Mouse (Mus musculus) embryonic facial prominence, embryonic 12.5 days (tissue): Measurements from ENCODE around the gene Tma7. TPM values are rescaled to one million over a fixed set of nuclear protein-coding genes. Genes with fewer than 3 reads are reported as not detected.

Source experiments
- ATAC-seq: fragments of 200-750 bp; cut with Nextera tagmentation; 2 replicates; pipeline ENCODE4 v1.8.0; 2017; ENCODE audit not compliant: insufficient number of reproducible peaks, insufficient read depth, low FRiP score, low TSS enrichment
- H3K27ac ChIP-seq: fragments of 300-500 bp; sonication (generic); 2 replicates; pipeline ENCODE4 v1.5.1; 2016; ENCODE audit warnings: mild to moderate bottlenecking
- H3K27me3 ChIP-seq: fragments of 300-500 bp; sonication (generic); 2 replicates; pipeline ENCODE4 v1.6.1; 2016; ENCODE audit warnings: mild to moderate bottlenecking, moderate library complexity
- H3K36me3 ChIP-seq: fragments of 300-500 bp; sonication (generic); 2 replicates; pipeline ENCODE4 v1.6.1; 2016; ENCODE audit warnings: mild to moderate bottlenecking
- H3K4me1 ChIP-seq: fragments of 300-500 bp; sonication (generic); 2 replicates; pipeline ENCODE4 v1.6.1; 2016
- H3K4me2 ChIP-seq: fragments of 300-500 bp; sonication (generic); replicated peaks from 2 replicates; pipeline ENCODE4 v1.6.1; 2016; ENCODE audit warnings: mild to moderate bottlenecking, moderate library complexity
- H3K4me3 ChIP-seq: fragments of 300-500 bp; sonication (generic); 2 replicates; pipeline ENCODE4 v1.5.1; 2016; ENCODE audit warnings: mild to moderate bottlenecking
- H3K9ac ChIP-seq: fragments of 300-500 bp; sonication (generic); 2 replicates; pipeline ENCODE4 v1.6.1; 2016; ENCODE audit warnings: mild to moderate bottlenecking, moderate library complexity
- H3K9me3 ChIP-seq: fragments of 300-500 bp; sonication (generic); 2 replicates; pipeline ENCODE4 v1.6.1; 2016; ENCODE audit warnings: mild to moderate bottlenecking, moderate library complexity
- WGBS: fragments of 180-500 bp; shearing (Covaris S2); methylation state at CpG from one replicate; pipeline ENCODE4 v1.1.7; 2016; 5-methylcytosine and 5-hydroxymethylcytosine counted together
- polyA plus RNA-seq: library from polyadenylated mRNA; unstranded; fragments of >200 nt; fragmentation: Nextera tagmentation; extraction: Ambion mirVana; gene quantifications from 2 replicates; pipeline ENCODE4 v1.2.1, GENCODE M21; 2016

Gene Tma7
- 757 TPM in 2 replicates for polyA plus RNA-seq

DNA sequence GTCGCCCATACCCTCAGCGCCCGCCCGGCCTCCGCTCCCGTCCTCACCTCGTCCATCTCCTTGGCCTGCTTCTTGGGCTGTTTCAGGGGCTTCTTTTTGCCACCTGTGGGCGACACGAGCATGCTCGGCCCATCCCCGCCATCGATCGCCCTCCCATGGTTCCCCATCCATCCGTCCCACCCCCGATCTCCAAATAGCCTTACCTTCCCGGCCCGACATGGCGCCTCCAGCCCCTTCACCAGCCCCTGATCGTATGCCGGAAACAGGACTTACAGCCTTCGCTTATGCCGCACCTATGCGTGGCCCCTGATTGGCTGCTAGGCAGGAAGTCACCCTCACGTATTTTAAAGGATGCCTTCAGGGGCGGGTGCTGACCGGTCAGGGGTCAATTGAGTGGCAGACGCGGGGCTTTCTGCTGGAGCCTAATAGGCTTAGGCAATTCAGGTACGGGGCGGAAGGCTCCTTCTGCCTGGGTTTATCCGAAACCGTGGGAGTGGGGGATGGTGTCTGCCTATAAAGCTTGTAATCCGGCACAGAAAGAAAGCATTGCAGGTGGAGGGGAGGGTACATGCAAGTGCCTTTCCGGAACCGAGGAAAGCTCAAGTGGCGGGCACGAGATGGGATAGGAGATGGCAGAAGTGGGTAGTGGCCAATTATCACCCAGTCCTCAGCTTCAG, at the start of gene Tma7, which contains the start of gene Ccdc51:
TSS of gene Tma7 (minus strand) at position 464 of the 677 bp plus-strand sequence.
TSS of gene Ccdc51 (plus strand) at position 370 of the 677 bp plus-strand sequence.
- H3K27ac ChIP-seq, result peak within 1 kb of the TSS; percentile 77
- H3K36me3 ChIP-seq, result peaks cover 26% of the 10 kb centered on the region
- peak within 1 kb of the TSS; percentile 70 for H3K4me2 ChIP-seq
- peaks cover 11% of the 10 kb centered on the region for H3K4me1 ChIP-seq
- H3K4me3 ChIP-seq, result peak within 1 kb of the TSS; percentile 80
- no peaks in the 10 kb centered on the region for H3K9me3 ChIP-seq
- H3K9ac ChIP-seq, result peak within 1 kb of the TSS; percentile 73
- ATAC-seq, result peak; percentile 93
- WGBS, result under 1% methylated on average over 37 of the region's 37 CpGs
- H3K27me3 ChIP-seq, result no peaks in the 10 kb centered on the region

DNA sequence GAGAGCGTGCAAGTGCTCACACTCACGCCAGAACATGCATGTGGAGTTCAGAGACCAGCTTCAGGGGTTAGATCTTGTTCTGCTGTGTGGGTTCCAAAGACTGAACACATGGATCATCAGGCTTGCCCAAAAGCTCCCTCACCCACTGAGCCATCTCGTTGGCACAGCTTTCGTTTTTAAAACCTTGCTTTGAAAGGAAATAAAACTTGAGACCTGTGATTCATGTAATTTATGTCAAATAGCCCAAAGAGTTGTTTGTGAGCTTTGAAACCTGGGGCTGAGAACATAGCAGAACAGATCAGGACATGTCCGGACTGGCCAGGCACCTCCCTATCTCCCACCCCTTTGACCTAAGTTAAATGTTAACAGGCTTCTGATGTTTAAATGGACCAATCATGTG, 47.7 kb upstream of the Tma7 start:
- Histone ChIP-seq H3K9me3 (no peaks in the 10 kb centered on the region), H3K4me2 (no peak overlapping the region), H3K9ac (no peak overlapping the region), H3K36me3 (no peaks in the 10 kb centered on the region), H3K4me3 (no peak overlapping the region), H3K27me3 (no peaks in the 10 kb centered on the region), H3K27ac (no peak overlapping the region), H3K4me1 (no peaks in the 10 kb centered on the region)
- WGBS, result 88% methylated on average over 5 of the region's 5 CpGs
- no peak for ATAC-seq

DNA sequence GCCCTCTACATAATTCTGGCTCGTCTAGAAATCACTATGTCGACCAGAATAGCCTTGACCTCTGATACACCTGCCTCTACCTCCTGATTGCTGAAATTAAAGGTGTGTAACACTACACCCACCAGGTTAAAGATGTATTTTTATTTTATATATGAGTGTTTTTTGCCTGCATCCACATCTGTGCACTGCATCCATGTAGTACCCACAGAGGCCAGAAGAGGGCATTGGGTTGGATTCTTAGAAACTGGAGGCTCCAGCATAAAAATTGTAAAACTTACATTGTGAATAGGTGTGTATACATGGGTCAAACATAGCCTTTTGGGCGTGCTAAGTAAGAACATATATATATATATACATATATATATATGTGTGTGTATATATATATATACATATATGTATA, 45.8 kb upstream of the Tma7 start:
- WGBS, result 54% methylated on average over 3 of the region's 3 CpGs
- ATAC-seq, result no peak
- H3K4me1 ChIP-seq, result no peaks in the 10 kb centered on the region

DNA sequence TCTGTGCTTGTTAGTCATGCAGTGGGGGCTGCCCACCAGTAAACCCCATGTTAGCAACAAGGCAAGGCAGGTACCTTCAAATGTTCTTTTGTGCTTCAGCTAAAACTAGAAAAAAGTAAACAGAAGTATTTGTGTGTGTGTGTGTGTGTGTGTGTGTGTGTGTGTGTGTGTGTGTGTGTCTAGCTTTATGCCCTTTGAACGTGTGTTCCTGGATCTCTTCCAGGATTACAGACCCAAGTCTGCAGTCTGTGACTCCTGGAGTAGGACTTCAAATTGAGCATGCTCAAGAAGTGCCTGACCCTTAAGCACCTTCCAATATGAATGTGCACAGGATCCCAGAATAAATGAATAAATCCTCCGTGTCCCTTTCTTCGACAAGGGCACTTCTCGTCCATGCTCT, 44.7 kb upstream of the Tma7 start:
- H3K4me3 ChIP-seq, result no peak overlapping the region
- no peaks in the 10 kb centered on the region for H3K4me1 ChIP-seq
- H3K36me3 ChIP-seq, result no peaks in the 10 kb centered on the region
- no peak overlapping the region for H3K9ac ChIP-seq
- no peaks in the 10 kb centered on the region for H3K9me3 ChIP-seq
- H3K4me2 ChIP-seq, result no peak overlapping the region
- H3K27me3 ChIP-seq, result no peaks in the 10 kb centered on the region
- no peak overlapping the region for H3K27ac ChIP-seq
- ATAC-seq, result no peak
- WGBS, result 82% methylated on average over 4 of the region's 4 CpGs

More for the DNA sequence above, 45.8 kb upstream of the Tma7 start:
- H3K27ac ChIP-seq, result no peak overlapping the region
- H3K36me3 ChIP-seq, result no peaks in the 10 kb centered on the region
- H3K4me3 ChIP-seq, result no peak overlapping the region
- H3K27me3 ChIP-seq, result no peaks in the 10 kb centered on the region
- H3K9ac ChIP-seq, result no peak overlapping the region
- no peaks in the 10 kb centered on the region for H3K9me3 ChIP-seq
- H3K4me2 ChIP-seq, result no peak overlapping the region

DNA sequence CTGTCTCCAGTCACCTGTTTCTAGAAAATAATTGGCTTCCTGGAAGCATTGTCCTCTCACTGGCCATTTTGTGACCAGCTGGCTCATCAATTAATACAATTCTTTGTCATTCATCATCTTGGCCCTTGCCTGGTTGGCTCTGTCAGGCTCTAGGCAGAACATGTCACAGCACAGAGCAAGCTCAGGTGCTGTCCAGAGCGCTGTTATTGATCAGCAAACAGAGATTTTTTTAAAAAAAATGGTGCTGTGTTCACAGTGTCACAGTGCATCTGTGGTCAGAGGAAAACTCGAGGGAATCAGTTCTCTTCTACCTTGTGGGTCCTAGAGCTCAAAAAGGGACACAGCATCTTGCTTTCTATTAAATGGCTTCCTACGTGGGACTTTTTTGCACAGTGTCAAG, 43.1 kb upstream of the Tma7 start:
- Histone ChIP-seq H3K4me1 (no peaks in the 10 kb centered on the region), H3K9ac (no peak overlapping the region), H3K4me3 (no peak overlapping the region), H3K9me3 (no peaks in the 10 kb centered on the region), H3K27me3 (no peaks in the 10 kb centered on the region), H3K36me3 (peaks cover 3% of the 10 kb centered on the region; the same call in 1 of the 2 replicates), H3K27ac (no peak overlapping the region), H3K4me2 (no peak overlapping the region)
- no peak for ATAC-seq
- WGBS, result 70% methylated on average over 3 of the region's 3 CpGs

DNA sequence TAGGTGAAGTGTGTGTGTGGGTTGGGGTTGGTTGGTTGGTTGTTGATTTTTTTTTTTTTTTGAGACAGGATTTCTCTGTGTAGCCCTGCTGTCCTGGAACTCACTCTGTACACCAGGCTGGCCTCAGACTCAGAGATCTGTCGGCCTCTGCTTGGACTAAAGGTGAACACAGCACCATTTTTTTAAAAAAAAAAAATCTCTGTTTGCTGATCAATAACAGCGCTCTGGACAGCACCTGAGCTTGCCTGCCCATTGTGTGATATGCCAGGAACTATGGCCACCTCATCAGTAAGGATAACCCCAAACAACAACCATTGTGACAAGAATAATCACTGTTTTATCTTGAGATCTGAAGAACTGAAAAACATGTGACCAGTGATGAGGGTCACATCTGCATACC, 42.7 kb upstream of the Tma7 start:
- WGBS, result 80% methylated on average over 2 of the region's 2 CpGs
- peaks cover 5% of the 10 kb centered on the region; the same call in 1 of the 2 replicates for H3K36me3 ChIP-seq
- no peak overlapping the region for H3K4me3 ChIP-seq
- no peak overlapping the region for H3K9ac ChIP-seq
- no peaks in the 10 kb centered on the region for H3K27me3 ChIP-seq
- H3K4me2 ChIP-seq, result no peak overlapping the region
- H3K27ac ChIP-seq, result no peak overlapping the region
- no peaks in the 10 kb centered on the region for H3K9me3 ChIP-seq
- no peak for ATAC-seq
- no peaks in the 10 kb centered on the region for H3K4me1 ChIP-seq

DNA sequence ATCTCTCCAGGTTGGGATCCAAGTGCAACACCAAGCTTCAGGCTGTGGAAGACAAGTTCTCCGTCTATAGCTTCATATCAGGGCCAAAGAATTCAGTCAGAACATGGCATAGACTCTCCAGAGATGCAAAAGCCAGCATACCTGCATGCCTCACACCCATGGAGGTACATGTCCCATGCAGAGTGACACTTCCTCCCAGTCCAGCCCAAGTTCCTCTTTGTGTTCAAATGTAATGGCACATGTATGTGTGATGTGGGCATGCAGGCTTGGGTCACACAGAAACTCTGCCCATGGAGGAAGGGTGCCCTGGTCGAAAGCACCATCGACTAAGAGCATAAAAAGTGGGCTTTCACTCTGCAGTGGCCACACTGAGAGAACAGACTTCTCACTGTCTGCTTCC, 41.8 kb upstream of the Tma7 start:
- peaks cover 11% of the 10 kb centered on the region; the same call in 1 of the 2 replicates for H3K36me3 ChIP-seq
- H3K4me3 ChIP-seq, result no peak overlapping the region
- H3K27me3 ChIP-seq, result no peaks in the 10 kb centered on the region
- no peak overlapping the region for H3K9ac ChIP-seq
- no peaks in the 10 kb centered on the region for H3K9me3 ChIP-seq
- no peak for ATAC-seq
- WGBS, result 89% methylated on average over 3 of the region's 3 CpGs
- no peaks in the 10 kb centered on the region for H3K4me1 ChIP-seq
- H3K27ac ChIP-seq, result no peak overlapping the region
- no peak overlapping the region for H3K4me2 ChIP-seq

DNA sequence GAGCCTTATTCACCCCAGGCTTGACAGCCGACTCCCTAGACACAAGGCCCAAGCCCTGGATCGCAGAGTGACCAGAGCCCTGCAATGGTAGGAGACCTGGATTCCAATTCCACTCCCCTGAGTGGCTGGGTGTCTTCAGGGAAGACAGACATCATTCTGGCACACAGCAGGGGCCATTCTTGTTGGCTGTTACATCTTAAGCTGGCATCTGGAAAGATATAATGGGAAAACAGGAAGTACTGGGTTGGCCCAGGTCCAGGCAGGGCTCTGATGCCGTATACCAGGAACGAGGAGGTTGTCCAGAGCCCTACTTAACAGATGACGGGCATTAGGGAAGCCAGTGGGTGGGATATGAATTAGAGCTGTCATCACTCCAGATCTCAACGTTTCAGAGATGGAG, 40.9 kb upstream of the Tma7 start:
- ATAC-seq, result no peak
- H3K4me2 ChIP-seq, result no peak overlapping the region
- H3K9me3 ChIP-seq, result no peaks in the 10 kb centered on the region
- no peak overlapping the region for H3K27ac ChIP-seq
- no peak overlapping the region for H3K9ac ChIP-seq
- WGBS, result 54% methylated on average over 6 of the region's 6 CpGs
- H3K4me3 ChIP-seq, result no peak overlapping the region
- H3K4me1 ChIP-seq, result no peaks in the 10 kb centered on the region
- no peaks in the 10 kb centered on the region for H3K27me3 ChIP-seq
- peaks cover 20% of the 10 kb centered on the region for H3K36me3 ChIP-seq

DNA sequence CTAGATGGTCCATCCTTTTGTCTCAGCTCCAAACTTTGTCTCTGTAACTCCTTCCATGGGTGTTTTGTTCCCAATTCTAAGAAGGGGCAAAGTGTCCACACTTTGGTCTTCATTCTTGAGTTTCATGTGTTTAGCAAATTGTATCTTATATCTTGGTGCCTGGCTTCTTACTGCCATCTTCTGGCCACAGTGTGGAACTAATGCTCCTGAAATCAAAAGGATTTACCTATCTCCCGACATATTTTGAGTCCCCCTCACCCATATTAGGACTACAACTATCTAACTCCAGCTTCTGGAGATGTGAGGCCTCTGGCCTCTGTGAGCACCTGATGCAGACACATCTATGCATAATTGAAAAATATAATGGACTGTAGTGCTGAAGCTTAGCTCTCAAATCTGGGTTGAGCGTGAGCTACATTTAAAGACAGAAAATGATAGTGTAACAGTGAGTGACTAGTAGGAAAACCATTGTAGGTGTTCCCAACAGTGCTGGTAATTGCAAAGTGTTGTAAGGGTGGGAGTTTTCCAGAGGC, 40.2 kb upstream of the Tma7 start:
- H3K36me3 ChIP-seq, result peaks cover 27% of the 10 kb centered on the region
- no peaks in the 10 kb centered on the region for H3K27me3 ChIP-seq
- H3K27ac ChIP-seq, result no peak overlapping the region
- H3K9me3 ChIP-seq, result no peaks in the 10 kb centered on the region
- ATAC-seq, result no peak
- H3K4me1 ChIP-seq, result no peaks in the 10 kb centered on the region
- H3K4me3 ChIP-seq, result no peak overlapping the region
- WGBS, result 47% methylated on average over 2 of the region's 2 CpGs
- no peak overlapping the region for H3K9ac ChIP-seq
- H3K4me2 ChIP-seq, result no peak overlapping the region

DNA sequence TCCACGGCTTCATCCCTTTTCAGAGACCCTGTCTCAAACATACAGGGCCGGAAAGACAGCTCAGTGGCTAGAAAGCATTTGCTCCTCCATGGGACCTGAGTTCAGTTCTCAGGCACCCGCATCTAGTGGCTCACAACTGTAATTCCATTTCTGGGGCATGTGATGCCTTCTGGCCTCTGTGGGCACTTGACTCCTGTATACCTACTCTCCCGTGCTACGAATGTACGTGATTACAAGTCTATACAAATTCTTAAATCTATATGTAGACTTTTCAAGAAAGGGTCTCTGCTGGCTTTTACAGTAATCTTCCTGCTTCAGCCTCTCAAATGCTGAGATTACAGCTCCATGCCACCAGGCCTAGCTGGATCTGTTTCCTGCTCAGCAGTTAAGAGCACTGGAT, 38.6 kb upstream of the Tma7 start:
- no peak overlapping the region for H3K27ac ChIP-seq
- 87% methylated on average over 6 of the region's 6 CpGs for WGBS
- H3K4me1 ChIP-seq, result no peaks in the 10 kb centered on the region
- no peak overlapping the region for H3K4me3 ChIP-seq
- no peak overlapping the region for H3K9ac ChIP-seq
- peaks cover 43% of the 10 kb centered on the region for H3K36me3 ChIP-seq
- H3K27me3 ChIP-seq, result no peaks in the 10 kb centered on the region
- no peak overlapping the region for H3K4me2 ChIP-seq
- H3K9me3 ChIP-seq, result no peaks in the 10 kb centered on the region
- no peak for ATAC-seq

DNA sequence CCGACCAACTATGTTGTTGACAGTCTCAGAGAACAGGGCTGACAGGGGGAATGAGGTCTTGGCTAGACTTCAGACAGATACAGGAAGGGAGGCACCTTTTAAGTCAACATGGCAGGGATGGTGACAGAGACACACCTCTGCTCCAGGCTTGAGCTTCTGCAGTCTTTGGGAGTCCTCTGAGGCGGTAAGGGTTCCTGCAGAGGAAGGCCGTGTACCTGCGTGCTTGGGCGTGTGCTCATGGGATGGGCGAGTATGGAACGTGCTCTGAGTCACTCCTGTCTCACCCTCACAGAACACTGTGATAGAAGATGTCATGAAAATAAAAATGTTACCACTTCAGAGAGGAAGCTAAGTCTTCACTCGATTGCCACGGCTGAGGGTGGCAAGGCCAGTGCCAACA, 37.2 kb upstream of the Tma7 start:
- Histone ChIP-seq H3K4me2 (no peak overlapping the region), H3K9me3 (no peaks in the 10 kb centered on the region), H3K4me3 (no peak overlapping the region), H3K4me1 (no peaks in the 10 kb centered on the region), H3K27ac (no peak overlapping the region), H3K9ac (no peak overlapping the region), H3K27me3 (no peaks in the 10 kb centered on the region), H3K36me3 (peaks cover 57% of the 10 kb centered on the region)
- 94% methylated on average over 9 of the region's 9 CpGs for WGBS
- ATAC-seq, result no peak

DNA sequence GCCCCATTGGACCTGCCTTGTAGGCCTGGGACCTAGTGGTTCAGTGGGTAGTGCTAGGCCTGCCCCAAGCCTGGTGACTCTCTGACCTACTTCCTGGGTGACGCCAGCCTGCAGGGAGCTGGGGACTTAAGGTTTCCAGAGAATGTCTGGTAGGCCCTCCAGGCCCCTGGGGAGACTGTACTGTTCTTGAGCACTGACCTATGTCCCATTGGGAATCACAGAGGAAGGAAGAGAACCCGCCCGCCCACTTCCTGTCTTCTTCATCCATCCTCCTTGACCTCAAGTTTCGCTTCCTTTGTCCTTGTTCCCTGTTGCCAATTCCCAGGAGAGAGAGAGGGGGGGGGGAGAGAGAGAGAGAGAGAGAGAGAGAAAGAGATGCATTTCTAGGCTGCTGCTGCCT, 35.7 kb upstream of the Tma7 start:
- no peaks in the 10 kb centered on the region for H3K27me3 ChIP-seq
- 87% methylated on average over 4 of the region's 4 CpGs for WGBS
- no peak overlapping the region for H3K9ac ChIP-seq
- H3K4me3 ChIP-seq, result no peak overlapping the region
- no peak overlapping the region for H3K27ac ChIP-seq
- no peaks in the 10 kb centered on the region for H3K9me3 ChIP-seq
- no peaks in the 10 kb centered on the region for H3K4me1 ChIP-seq
- H3K4me2 ChIP-seq, result no peak overlapping the region
- no peak for ATAC-seq
- peaks cover 72% of the 10 kb centered on the region for H3K36me3 ChIP-seq
